Mouse (Mus musculus) heart, embryonic 13.5 days (tissue): ENCODE results near the gene Abhd16b. TPM values are rescaled to one million over a fixed set of nuclear protein-coding genes. Genes with fewer than 3 reads are reported as not detected.

ENCODE experiments used
- polyA plus RNA-seq: library from polyadenylated mRNA; unstranded; fragments of >200 nt; fragmentation: Nextera tagmentation; extraction: Ambion mirVana; gene quantifications from 2 replicates; pipeline ENCODE4 v1.2.1, GENCODE M21; 2015

Abhd16b gene
- polyA plus RNA-seq, 1 experiment from 2014 or later = 0.11 TPM

Other genes with a start within 250 kb of the Abhd16b start
- 8.7 and 9.0 TPM in 2 replicates for gene Gmeb2, start 205.2 kb upstream of the Abhd16b start, polyA plus RNA-seq
- 1.5 and 2.4 TPM in 2 replicates for gene Stmn3, start 178.7 kb upstream of the Abhd16b start, polyA plus RNA-seq
- gene Rtel1, start 173.5 kb upstream of the Abhd16b start, polyA plus RNA-seq = 23.1 and 26.5 TPM in 2 replicates
- 23.3 and 26.7 TPM in 2 replicates for gene Zgpat, start 128.3 kb upstream of the Abhd16b start, polyA plus RNA-seq
- gene Arfrp1, start 127.8 kb upstream of the Abhd16b start, polyA plus RNA-seq = 57.5 and 59.1 TPM in 2 replicates
- gene Lime1, start 113.1 kb upstream of the Abhd16b start, polyA plus RNA-seq = 11.9 and 15.6 TPM in 2 replicates
- gene Zbtb46, start 33.8 kb upstream of the Abhd16b start, polyA plus RNA-seq = 10.6 TPM in 2 replicates
- 109 and 118 TPM in 2 replicates for gene Tpd52l2, start 3.9 kb downstream of the Abhd16b start, polyA plus RNA-seq
- 77.4 and 79.8 TPM in 2 replicates for gene Dnajc5, start 27.3 kb downstream of the Abhd16b start, polyA plus RNA-seq
- 63.8 and 64.0 TPM in 2 replicates for gene Uckl1, start 91.7 kb downstream of the Abhd16b start, polyA plus RNA-seq
- gene Prpf6, start 98.7 kb downstream of the Abhd16b start, polyA plus RNA-seq = 40.1 and 44.4 TPM in 2 replicates
- 25.3 and 28.5 TPM in 2 replicates for gene Zfp512b, start 99.6 kb downstream of the Abhd16b start, polyA plus RNA-seq
- gene Samd10, start 106.0 kb downstream of the Abhd16b start, polyA plus RNA-seq = 12.8 and 13.1 TPM in 2 replicates
- gene Gm29797, start 163.8 kb downstream of the Abhd16b start, polyA plus RNA-seq = 0.27 TPM in 1 of 2 replicates, not detected in the other
- gene Sox18, start 178.4 kb downstream of the Abhd16b start, polyA plus RNA-seq = 34.7 and 36.1 TPM in 2 replicates
- 15.2 and 17.1 TPM in 2 replicates for gene Tcea2, start 187.1 kb downstream of the Abhd16b start, polyA plus RNA-seq
- 43.5 and 44.2 TPM in 2 replicates for gene Rgs19, start 200.8 kb downstream of the Abhd16b start, polyA plus RNA-seq
- gene Lkaaear1, start 205.2 kb downstream of the Abhd16b start, polyA plus RNA-seq = not detected in 2 replicates
- gene Oprl1, start 221.8 kb downstream of the Abhd16b start, polyA plus RNA-seq = 4.9 and 5.0 TPM in 2 replicates